Mouse (Mus musculus) ES-Bruce4 (cell line): ENCODE measurements around the gene Spred3. TPM values are rescaled to one million over a fixed set of nuclear protein-coding genes. Genes with fewer than 3 reads are reported as not detected.

Experiments
- H3K27ac ChIP-seq: 2 replicates; pipeline ENCODE4 v1.5.1; 2012; ENCODE audit warnings: low read length, inconsistent platforms; ENCODE audit not compliant: insufficient read depth
- H3K27me3 ChIP-seq: 2 replicates; pipeline ENCODE4 v1.6.1; 2012; ENCODE audit warnings: mild to moderate bottlenecking, low read length, inconsistent platforms; ENCODE audit not compliant: control insufficient read depth, poor library complexity, insufficient read depth, severe bottlenecking
- H3K36me3 ChIP-seq: 2 replicates; pipeline ENCODE4 v1.6.1; 2012; ENCODE audit warnings: inconsistent platforms, mild to moderate bottlenecking, low read length, moderate library complexity; ENCODE audit not compliant: control insufficient read depth, poor library complexity, insufficient read depth, severe bottlenecking
- H3K4me1 ChIP-seq: one replicate; pipeline ENCODE4 v1.8.1; 2011; ENCODE audit warnings: low read length; ENCODE audit not compliant: control insufficient read depth, insufficient read depth
- H3K4me3 ChIP-seq: 2 replicates; pipeline ENCODE4 v1.5.1; 2011; ENCODE audit warnings: low read depth, mild to moderate bottlenecking, low read length
- H3K9ac ChIP-seq: 2 replicates; pipeline ENCODE4 v1.6.1; 2012; ENCODE audit warnings: low read depth, mild to moderate bottlenecking, inconsistent platforms; ENCODE audit not compliant: poor library complexity, severe bottlenecking
- H3K9me3 ChIP-seq: replicated peaks from 2 replicates; pipeline ENCODE4 v1.6.1; 2012; ENCODE audit warnings: mild to moderate bottlenecking, low read length, inconsistent platforms; ENCODE audit not compliant: control insufficient read depth, poor library complexity, insufficient read depth, severe bottlenecking
- CTCF ChIP-seq: IDR thresholded peaks from one replicate; pipeline ENCODE4 v1.8.1; 2011; ENCODE audit warnings: low read depth, low read length
- EP300 ChIP-seq: IDR thresholded peaks from 2 replicates; pipeline ENCODE4 v1.6.1; 2011; ENCODE audit warnings: low read depth, low read length; ENCODE audit not compliant: insufficient read depth
- POLR2A ChIP-seq: IDR thresholded peaks from one replicate; pipeline ENCODE4 v1.8.1; 2011; ENCODE audit warnings: low read length; ENCODE audit not compliant: insufficient read depth
- polyA plus RNA-seq: library from polyadenylated mRNA; stranded (reverse); fragments of >200 nt; gene quantifications from 2 replicates; pipeline ENCODE4 v1.2.4, GENCODE M21; 2011; ENCODE audit warnings: low read depth; ENCODE audit not compliant: missing spikeins, insufficient read depth, insufficient read length

The Spred3 gene
- polyA plus RNA-seq, 1 experiment, result 12.1 TPM

DNA sequence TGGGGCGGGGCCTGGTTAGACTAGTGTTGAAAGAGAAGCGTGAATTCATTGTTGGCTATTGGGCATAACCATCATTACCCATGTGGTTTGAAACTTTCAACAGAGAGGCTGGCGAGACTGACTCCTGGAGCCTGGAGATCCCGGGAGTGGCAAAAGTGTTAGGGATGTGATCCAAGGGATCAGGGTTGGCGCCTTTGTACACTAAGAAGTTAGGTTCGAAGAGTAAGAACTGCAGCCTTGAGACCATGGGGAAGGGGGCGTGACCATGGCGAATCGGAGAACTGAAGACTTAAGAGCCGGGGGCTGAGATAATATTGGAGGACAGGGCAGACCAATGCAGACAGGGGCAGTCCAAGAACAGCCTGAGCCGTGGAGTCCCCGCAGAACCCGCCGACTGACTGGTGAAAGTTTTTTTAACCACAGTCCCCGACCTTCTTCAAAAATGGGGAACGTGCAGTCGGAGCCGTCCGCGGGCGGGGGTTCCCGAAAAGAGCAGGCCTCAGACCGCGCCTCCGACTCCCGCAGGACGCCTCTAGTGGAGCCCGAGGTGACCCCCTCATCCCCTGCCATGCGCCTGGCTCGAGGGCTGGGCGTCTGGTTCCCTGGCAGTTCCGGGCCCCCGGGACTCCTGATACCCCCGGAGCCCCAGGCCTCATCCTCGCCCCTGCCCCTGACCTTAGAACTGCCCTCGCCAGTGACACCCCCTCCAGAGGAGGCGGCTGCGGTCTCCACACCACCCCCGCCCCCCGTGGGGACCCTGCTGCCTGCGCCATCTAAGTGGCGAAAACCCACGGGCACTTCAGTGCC lies 747 bp upstream of the Spred3 start:
- Histone ChIP-seq H3K4me1 (peaks cover 2% of the 10 kb centered on the region), H3K27ac (no peak overlapping the region), H3K36me3 (peaks cover 8% of the 10 kb centered on the region), H3K27me3 (no peaks in the 10 kb centered on the region), H3K4me3 (peak overlapping the region; percentile 69), H3K9ac (peak overlapping the region; percentile 76; the same call in 1 of the 2 replicates), H3K9me3 (no peaks in the 10 kb centered on the region)
- TF ChIP-seq POLR2A (no peak), EP300 (no peak), CTCF (no peak)

- Histone ChIP-seq H3K27ac (0 out of 2 replicates have a peak overlapping the region, but pooled peaks have one; percentile 43), H3K27me3 (no peaks in the 10 kb centered on the region), H3K4me1 (peaks cover 2% of the 10 kb centered on the region), H3K9me3 (no peaks in the 10 kb centered on the region), H3K36me3 (no peaks in the 10 kb centered on the region; the same call in 1 of the 2 replicates), H3K4me3 (peak overlapping the region; percentile 69), H3K9ac (peak overlapping the region; percentile 76)
- no peak for TF ChIP-seq POLR2A
- TF ChIP-seq EP300, result no peak
- TF ChIP-seq CTCF, result no peak
Measured at GRCm38 (mm10) chr7:29169231-29170065, 763 bp downstream of the Spred3 start.

- Histone ChIP-seq H3K4me3 (peak overlapping the region; percentile 69), H3K9me3 (no peaks in the 10 kb centered on the region), H3K27me3 (no peaks in the 10 kb centered on the region), H3K4me1 (peaks cover 2% of the 10 kb centered on the region), H3K9ac (peak overlapping the region; percentile 76), H3K27ac (no peak overlapping the region), H3K36me3 (no peaks in the 10 kb centered on the region)
- TF ChIP-seq POLR2A, result no peak
- TF ChIP-seq CTCF, result no peak
- no peak for TF ChIP-seq EP300
Measured at GRCm38 (mm10) chr7:29168791-29169230, 1.4 kb downstream of the Spred3 start.

DNA sequence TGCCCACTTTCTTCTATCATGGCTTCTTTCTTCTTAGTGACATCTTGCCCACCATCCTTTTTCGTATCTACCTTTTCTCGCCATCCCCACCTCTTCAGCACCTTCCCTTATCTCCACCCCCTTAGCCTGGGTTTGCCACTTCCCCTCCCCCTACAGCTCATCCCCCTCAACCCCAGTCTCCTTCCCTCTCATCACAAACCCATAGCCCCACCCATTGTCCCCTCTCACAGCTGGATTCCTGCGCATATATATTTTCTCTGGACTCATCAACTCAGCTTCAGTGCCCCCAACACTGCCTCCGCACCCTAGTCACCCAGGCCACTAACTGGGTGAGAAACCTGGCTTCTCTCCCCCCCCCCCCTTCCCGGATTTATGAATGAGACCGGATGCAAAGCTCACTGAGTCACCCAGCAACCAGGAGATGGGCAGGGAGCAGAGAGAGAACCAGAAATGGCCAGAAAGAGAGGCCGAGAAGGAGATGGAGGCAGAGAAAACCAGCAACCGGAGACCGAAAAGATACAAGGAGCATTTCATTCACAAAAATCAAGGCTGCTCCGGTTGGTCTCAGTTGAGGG lies 2.0 kb downstream of the Spred3 start:
- Histone ChIP-seq H3K4me1 (peaks cover 2% of the 10 kb centered on the region), H3K27ac (peak overlapping the region; percentile 46; the same call in 1 of the 2 replicates)

GRCm38 (mm10) chr7:29167656-29168055 lies 2.6 kb downstream of the Spred3 start:
- Histone ChIP-seq H3K4me1 (peaks cover 2% of the 10 kb centered on the region), H3K9me3 (no peaks in the 10 kb centered on the region), H3K36me3 (no peaks in the 10 kb centered on the region), H3K4me3 (peak overlapping the region; percentile 69), H3K9ac (peak overlapping the region; percentile 20; the same call in 1 of the 2 replicates), H3K27ac (no peak overlapping the region), H3K27me3 (no peaks in the 10 kb centered on the region)
- no peak for TF ChIP-seq POLR2A
- no peak for TF ChIP-seq EP300
- TF ChIP-seq CTCF, result no peak

More for the DNA sequence above, 2.0 kb downstream of the Spred3 start:
- no peak for TF ChIP-seq CTCF
- no peak for TF ChIP-seq EP300
- no peak for TF ChIP-seq POLR2A
- H3K9ac ChIP-seq, result peak overlapping the region; percentile 76
- peak overlapping the region; percentile 69 for H3K4me3 ChIP-seq
- no peaks in the 10 kb centered on the region for H3K36me3 ChIP-seq
- no peaks in the 10 kb centered on the region for H3K27me3 ChIP-seq
- H3K9me3 ChIP-seq, result no peaks in the 10 kb centered on the region
